Mouse (Mus musculus) brain, embryonic 14.5 days (tissue): ENCODE measurements around the gene Cenpb.
"Not testable (repeated sequence)": the region's sequence is repeated elsewhere in the genome, so short reads cannot be mapped to it uniquely, and the experiment has no call there.

Source experiments
- CTCF ChIP-seq: fragments of 200-500 bp; IDR thresholded peaks from 2 replicates; pipeline ENCODE4 v1.5.1; 2012; ENCODE audit warnings: inconsistent platforms, mild to moderate bottlenecking, moderate library complexity, borderline replicate concordance; ENCODE audit not compliant: insufficient read depth, insufficient read length; ENCODE audit errors: extremely low read depth
- POLR2A ChIP-seq: fragments of 200-500 bp; IDR thresholded peaks from 2 replicates; pipeline ENCODE4 v1.6.1; 2012; ENCODE audit warnings: mild to moderate bottlenecking, inconsistent platforms, borderline replicate concordance; ENCODE audit not compliant: poor library complexity, insufficient read depth, insufficient read length, severe bottlenecking; ENCODE audit errors: extremely low read depth

GRCm38 (mm10) chr2:131226669-131227068, 46.8 kb upstream of the Cenpb start:
- not testable (repeated sequence) for TF ChIP-seq POLR2A, CTCF
